Mouse (Mus musculus) neural tube, embryonic 15.5 days (tissue): Measurements from ENCODE around the gene Gnl1. TPM values are rescaled to one million over a fixed set of nuclear protein-coding genes. Genes with fewer than 3 reads are reported as not detected.

ENCODE experiments used
- ATAC-seq: fragments of 200-750 bp; cut with Nextera tagmentation; 2 replicates; pipeline ENCODE4 v1.8.0; 2017; ENCODE audit warnings: mild to moderate bottlenecking, moderate TSS enrichment, moderate library complexity; ENCODE audit not compliant: low FRiP score
- H3K27ac ChIP-seq: fragments of 300-500 bp; sonication (generic); replicated peaks from 2 replicates; pipeline ENCODE4 v1.5.1; 2015; ENCODE audit warnings: mild to moderate bottlenecking, inconsistent platforms
- H3K27me3 ChIP-seq: fragments of 300-500 bp; sonication (generic); replicated peaks from 2 replicates; pipeline ENCODE4 v1.6.1; 2015; ENCODE audit warnings: inconsistent platforms
- H3K36me3 ChIP-seq: fragments of 300-500 bp; sonication (generic); 2 replicates; pipeline ENCODE4 v1.6.1; 2015; ENCODE audit warnings: inconsistent platforms
- H3K4me1 ChIP-seq: fragments of 300-500 bp; sonication (generic); 2 replicates; pipeline ENCODE4 v1.6.1; 2015; ENCODE audit warnings: inconsistent platforms
- H3K4me2 ChIP-seq: fragments of 300-500 bp; sonication (generic); 2 replicates; pipeline ENCODE4 v1.6.1; 2015; ENCODE audit warnings: inconsistent platforms, mild to moderate bottlenecking, moderate library complexity
- H3K4me3 ChIP-seq: fragments of 300-500 bp; sonication (generic); replicated peaks from 2 replicates; pipeline ENCODE4 v1.5.1; 2015; ENCODE audit warnings: mild to moderate bottlenecking, inconsistent platforms
- H3K9ac ChIP-seq: fragments of 300-500 bp; sonication (generic); replicated peaks from 2 replicates; pipeline ENCODE4 v1.6.1; 2015; ENCODE audit warnings: mild to moderate bottlenecking, inconsistent platforms
- H3K9me3 ChIP-seq: fragments of 300-500 bp; sonication (generic); replicated peaks from 2 replicates; pipeline ENCODE4 v1.6.1; 2016; ENCODE audit warnings: inconsistent platforms
- WGBS: fragments of 180-500 bp; shearing (Covaris S2); methylation state at CpG from one replicate; pipeline ENCODE4 v1.1.7; 2015; ENCODE audit warnings: mixed read lengths; 5-methylcytosine and 5-hydroxymethylcytosine counted together
- polyA plus RNA-seq: library from polyadenylated mRNA; unstranded; fragments of >200 nt; fragmentation: Nextera tagmentation; extraction: Ambion mirVana; gene quantifications from 2 replicates; pipeline ENCODE4 v1.2.1, GENCODE M21; 2015

The Gnl1 gene
- polyA plus RNA-seq, 1 experiment from 2014 or later: 67.4 TPM

DNA sequence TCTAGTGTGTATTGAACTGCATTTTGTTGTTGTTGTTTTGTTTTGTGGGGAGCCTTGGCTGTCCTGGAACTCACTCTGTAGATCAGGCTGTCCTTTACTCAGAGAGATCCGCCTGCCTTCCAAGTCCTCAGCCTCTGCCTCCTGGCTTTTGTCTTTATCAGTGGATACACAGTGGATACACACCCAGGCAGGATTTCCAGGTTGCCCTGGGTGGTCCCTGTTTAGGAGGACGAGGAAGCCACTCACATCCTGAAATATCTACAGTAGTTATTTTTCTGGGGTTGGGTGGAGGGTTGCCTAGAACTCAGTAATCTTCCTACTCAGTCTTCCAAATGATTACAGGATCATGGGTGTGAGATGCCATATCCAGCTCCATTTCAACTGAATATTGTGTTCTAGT, 39.3 kb downstream of the Gnl1 start:
- Histone ChIP-seq H3K4me2 (no peak overlapping the region), H3K27ac (no peak overlapping the region), H3K9me3 (no peaks in the 10 kb centered on the region), H3K9ac (no peak overlapping the region), H3K36me3 (peaks cover 18% of the 10 kb centered on the region), H3K4me3 (no peak overlapping the region), H3K4me1 (peaks cover 4% of the 10 kb centered on the region; the same call in 1 of the 2 replicates), H3K27me3 (no peaks in the 10 kb centered on the region)
- ATAC-seq: no peak
- WGBS: 74% methylated on average over 2 of the region's 2 CpGs

DNA sequence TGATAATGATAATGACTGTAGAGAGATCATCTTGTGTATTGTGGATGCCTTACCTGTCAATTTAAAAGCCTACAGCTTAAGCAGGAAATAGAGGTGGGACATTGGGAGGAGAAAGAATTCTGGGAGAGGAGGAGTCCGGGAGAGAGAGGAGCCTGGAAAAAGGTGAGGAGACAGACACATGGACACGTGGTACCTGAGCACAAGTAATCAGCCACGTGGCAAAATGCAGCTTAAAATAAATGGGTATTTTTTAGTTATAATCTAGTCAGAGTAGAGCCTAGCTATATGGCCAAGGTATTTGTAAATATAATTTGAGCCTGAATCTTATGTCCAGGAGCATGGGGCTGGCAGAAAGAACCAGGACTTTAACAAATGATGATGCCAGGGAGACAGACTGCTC, 39.9 kb downstream of the Gnl1 start:
- H3K4me1 ChIP-seq: peaks cover 4% of the 10 kb centered on the region; the same call in 1 of the 2 replicates
- H3K36me3 ChIP-seq: peaks cover 13% of the 10 kb centered on the region
- 83% methylated on average over 3 of the region's 3 CpGs for WGBS
- H3K27ac ChIP-seq: no peak overlapping the region
- H3K4me2 ChIP-seq: no peak overlapping the region
- no peak overlapping the region for H3K9ac ChIP-seq
- H3K9me3 ChIP-seq: no peaks in the 10 kb centered on the region
- H3K27me3 ChIP-seq: no peaks in the 10 kb centered on the region
- no peak overlapping the region for H3K4me3 ChIP-seq
- ATAC-seq: no peak

DNA sequence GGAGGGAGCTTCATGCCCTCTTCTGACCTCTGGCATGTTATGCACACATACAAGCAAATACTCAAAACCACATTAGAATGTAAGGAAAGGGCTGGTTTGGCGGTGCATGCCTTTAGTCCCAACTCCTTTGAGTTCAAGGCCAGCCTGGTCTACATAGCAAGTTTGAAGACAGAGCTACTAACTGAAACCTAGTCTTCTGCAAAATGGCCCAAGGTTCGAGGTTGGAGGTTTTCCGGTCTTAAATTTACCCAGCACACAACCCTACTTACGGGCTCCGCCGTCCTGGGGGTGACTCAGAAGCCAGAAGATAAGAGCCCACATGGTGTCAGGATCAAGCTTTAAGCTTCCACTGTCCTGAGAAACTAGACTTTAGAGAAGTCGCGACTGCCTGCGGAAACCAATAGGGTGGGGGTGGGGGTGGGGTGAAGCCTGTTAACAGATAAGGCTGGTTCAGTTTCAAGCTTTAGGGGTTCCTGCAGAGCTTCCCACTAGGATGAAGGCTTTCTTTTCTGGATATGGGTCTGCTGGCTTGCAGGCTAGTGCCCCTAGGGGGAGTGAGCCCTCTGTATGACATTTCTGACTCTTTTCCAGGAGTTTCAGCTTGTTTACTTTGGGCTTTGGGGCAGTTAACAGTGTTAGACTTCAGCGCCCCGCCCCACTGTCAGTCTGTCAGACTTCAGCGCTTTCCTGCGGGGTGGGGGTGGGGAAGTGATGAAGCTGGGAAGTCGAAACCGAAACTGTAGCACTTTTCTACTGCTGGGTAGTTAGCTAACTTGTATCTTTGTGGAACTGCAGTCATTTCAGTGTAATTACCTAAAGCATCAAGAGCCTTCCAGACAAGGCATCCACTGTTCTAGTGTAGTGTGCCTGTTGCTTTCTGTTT, 40.8 kb downstream of the Gnl1 start, which contains the start of gene H2-T24:
Gene H2-T24, minus strand, starts transcription at position 370 of the 883 bp plus-strand sequence.
- ATAC-seq: no peak
- Histone ChIP-seq H3K9ac (no peak within 1 kb of the TSS), H3K27ac (no peak within 1 kb of the TSS), H3K4me2 (peak within 1 kb of the TSS; percentile 23), H3K4me3 (no peak within 1 kb of the TSS), H3K4me1 (peaks cover 4% of the 10 kb centered on the region; the same call in 1 of the 2 replicates), H3K9me3 (no peaks in the 10 kb centered on the region), H3K36me3 (peaks cover 4% of the 10 kb centered on the region; the same call in 1 of the 2 replicates), H3K27me3 (no peaks in the 10 kb centered on the region)
- WGBS: 45% methylated on average over 15 of the region's 15 CpGs

DNA sequence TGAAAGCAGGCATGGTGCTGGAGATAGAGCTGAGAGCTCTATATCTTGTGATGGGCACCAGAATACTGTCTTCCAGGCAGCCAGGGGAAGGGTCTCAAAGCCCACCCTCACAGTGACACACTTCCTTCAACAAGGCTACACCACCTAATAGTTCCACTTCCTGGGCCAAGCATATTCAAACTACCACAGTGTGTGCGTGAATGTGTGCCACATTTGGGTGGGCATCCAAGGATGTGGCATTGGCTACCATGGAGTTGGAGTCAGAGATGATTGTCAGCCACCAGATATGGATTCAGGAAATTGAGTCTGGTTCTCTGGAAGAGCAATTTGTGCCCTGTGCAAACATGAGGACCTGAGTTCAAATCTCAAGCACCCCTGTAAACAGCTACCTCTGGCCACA, 41.7 kb downstream of the Gnl1 start:
- Histone ChIP-seq H3K36me3 (0 out of 2 replicates have a peak, but pooled peaks cover 3% of the 10 kb centered on the region), H3K27ac (no peak overlapping the region), H3K4me3 (no peak overlapping the region), H3K27me3 (no peaks in the 10 kb centered on the region), H3K4me1 (peaks cover 4% of the 10 kb centered on the region; the same call in 1 of the 2 replicates), H3K4me2 (no peak overlapping the region; the same call in 1 of the 2 replicates), H3K9me3 (no peaks in the 10 kb centered on the region), H3K9ac (no peak overlapping the region)
- no peak for ATAC-seq
- WGBS: 97% methylated on average over 1 of the region's 1 CpGs

DNA sequence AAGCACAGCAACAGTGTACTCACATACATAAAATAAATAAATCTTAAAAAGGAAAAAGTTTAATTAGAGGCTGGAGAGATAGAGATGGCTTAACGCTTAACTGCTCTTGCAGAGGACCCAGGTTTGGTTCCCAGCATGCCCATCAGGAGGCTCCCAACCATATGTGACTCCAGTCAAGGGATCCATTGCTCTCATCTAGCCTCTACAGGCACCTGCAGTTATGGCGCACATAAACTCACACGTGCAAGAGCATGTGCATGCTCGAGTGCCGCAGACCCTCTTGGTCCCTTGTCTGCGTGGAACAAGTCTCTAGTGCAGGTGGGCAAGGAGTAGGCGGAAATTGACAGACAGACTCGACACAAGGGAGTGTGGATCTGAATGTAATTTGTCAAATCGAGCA, 42.4 kb downstream of the Gnl1 start:
- Histone ChIP-seq H3K4me2 (no peak overlapping the region), H3K36me3 (0 out of 2 replicates have a peak, but pooled peaks cover under 1% of the 10 kb centered on the region), H3K27me3 (no peaks in the 10 kb centered on the region), H3K9ac (no peak overlapping the region), H3K9me3 (no peaks in the 10 kb centered on the region), H3K27ac (no peak overlapping the region), H3K4me3 (no peak overlapping the region), H3K4me1 (peaks cover 4% of the 10 kb centered on the region; the same call in 1 of the 2 replicates)
- ATAC-seq: no peak
- 89% methylated on average over 9 of the region's 9 CpGs for WGBS

DNA sequence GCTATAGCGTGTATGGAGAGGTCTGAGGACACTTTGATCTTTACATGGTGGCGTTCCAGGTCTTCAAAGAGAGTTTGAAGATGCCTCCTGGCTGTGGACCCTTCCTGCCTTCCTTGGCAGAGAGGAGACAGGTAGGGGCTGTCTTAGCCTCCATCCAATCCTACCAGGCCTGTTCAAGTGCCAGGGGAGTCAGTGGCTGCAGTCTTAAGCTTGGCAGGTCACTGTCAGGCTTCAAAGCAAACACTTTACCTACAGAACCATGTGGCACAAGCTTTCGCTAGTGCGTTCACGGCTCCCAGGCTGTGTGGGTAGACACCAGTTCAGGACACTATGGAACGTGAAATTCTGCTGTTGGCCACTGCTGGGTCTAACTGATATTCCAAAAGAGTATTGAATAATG, 43.3 kb downstream of the Gnl1 start:
- Histone ChIP-seq H3K4me3 (no peak overlapping the region), H3K27me3 (no peaks in the 10 kb centered on the region), H3K27ac (no peak overlapping the region), H3K4me2 (no peak overlapping the region), H3K9ac (no peak overlapping the region), H3K36me3 (no peaks in the 10 kb centered on the region), H3K9me3 (no peaks in the 10 kb centered on the region), H3K4me1 (peaks cover 4% of the 10 kb centered on the region; the same call in 1 of the 2 replicates)
- 93% methylated on average over 6 of the region's 6 CpGs for WGBS
- no peak for ATAC-seq

DNA sequence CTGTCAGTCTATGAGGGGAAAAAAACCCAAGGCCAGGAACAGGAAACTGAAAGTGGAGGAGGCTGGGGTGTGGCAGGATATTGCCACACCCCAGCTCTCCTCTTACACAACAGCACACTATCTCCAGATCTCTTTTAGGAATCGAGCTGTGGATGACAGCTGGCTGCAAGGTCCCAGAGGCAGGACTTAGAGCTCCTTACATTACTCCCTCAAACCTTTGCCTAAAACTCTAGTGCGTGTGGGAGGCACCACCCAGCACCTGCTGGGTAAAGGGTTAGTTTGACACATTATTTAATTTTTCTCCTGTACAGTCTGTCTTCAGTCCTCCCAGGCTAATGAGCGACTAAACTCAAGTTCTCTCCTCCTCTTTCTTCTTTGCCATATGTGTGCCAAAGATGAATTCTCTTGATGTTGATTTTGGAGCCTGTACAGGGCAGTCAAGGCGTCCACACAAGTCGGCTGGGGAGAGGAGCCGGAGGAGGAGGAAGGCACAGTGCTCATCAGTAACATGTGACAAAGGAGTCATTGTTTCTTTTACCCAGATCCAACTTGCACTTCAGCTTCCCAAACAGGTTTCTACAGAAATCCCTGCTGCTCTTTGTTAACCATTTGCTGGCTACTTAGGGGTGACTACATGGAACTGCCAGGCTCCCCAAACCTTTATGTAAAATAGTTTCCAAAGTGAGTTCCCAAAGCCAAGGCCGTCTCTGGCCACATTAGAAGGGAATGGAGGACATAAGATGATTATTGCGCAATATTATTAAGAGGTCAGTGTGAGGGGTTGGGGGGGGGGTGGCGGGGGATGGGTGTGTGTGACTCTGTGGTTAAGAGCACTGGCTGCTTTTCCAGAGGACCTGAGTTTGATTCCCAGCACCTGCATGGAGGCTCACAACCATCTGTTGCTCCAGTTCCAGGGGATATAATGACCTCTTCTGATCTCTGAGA, 44.3 kb downstream of the Gnl1 start:
- H3K27ac ChIP-seq: no peak overlapping the region
- H3K4me1 ChIP-seq: peaks cover 4% of the 10 kb centered on the region; the same call in 1 of the 2 replicates
- no peaks in the 10 kb centered on the region for H3K27me3 ChIP-seq
- no peaks in the 10 kb centered on the region for H3K9me3 ChIP-seq
- ATAC-seq: no peak
- H3K4me2 ChIP-seq: no peak overlapping the region
- WGBS: 65% methylated on average over 9 of the region's 9 CpGs
- no peak overlapping the region for H3K4me3 ChIP-seq
- H3K36me3 ChIP-seq: no peaks in the 10 kb centered on the region
- H3K9ac ChIP-seq: no peak overlapping the region

DNA sequence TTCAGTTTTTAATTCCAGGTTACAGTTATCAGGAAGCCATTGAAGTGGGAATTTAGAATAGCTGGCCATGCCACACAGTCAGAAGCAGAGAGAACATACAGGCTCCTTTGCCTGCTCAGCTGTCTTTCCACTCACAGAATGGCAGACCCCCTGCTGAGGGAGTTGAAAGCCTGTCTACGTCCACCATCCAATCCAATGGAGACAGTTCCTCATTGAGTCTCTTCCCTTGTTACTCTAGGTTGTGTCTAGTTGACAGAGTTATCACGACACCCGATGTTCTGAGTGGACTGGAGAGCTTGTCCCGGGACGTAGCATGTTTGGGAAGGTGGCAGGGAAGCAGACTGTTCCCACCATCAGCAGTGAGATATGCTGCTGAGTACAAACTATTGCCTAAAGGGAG, 45.5 kb downstream of the Gnl1 start:
- H3K27me3 ChIP-seq: no peaks in the 10 kb centered on the region
- no peak overlapping the region for H3K4me3 ChIP-seq
- peaks cover 4% of the 10 kb centered on the region; the same call in 1 of the 2 replicates for H3K4me1 ChIP-seq
- no peak overlapping the region for H3K4me2 ChIP-seq
- no peaks in the 10 kb centered on the region for H3K9me3 ChIP-seq
- H3K27ac ChIP-seq: no peak overlapping the region
- ATAC-seq: no peak
- 60% methylated on average over 5 of the region's 5 CpGs for WGBS
- no peak overlapping the region for H3K9ac ChIP-seq
- H3K36me3 ChIP-seq: no peaks in the 10 kb centered on the region

DNA sequence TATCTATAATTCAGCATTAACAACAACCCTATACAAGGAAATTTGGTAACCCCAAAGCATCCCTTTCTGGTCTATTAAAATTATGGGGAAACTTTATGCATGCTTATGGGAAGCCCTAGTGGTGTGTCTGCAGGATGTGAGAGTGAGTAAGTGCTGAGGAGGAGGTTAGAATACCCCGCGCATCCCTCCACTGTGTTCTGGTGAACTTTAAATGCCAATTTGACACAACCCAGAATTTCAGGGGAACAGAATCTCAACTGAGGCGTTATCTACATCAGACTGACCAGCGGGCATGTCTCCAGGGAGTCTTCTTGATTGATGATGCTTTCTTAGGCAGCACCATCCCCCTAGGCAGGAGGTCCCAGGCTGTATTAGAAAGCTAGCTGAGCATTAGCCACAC, 46.2 kb downstream of the Gnl1 start:
- Histone ChIP-seq H3K27ac (no peak overlapping the region), H3K27me3 (no peaks in the 10 kb centered on the region), H3K9ac (no peak overlapping the region), H3K4me3 (no peak overlapping the region), H3K4me1 (peaks cover 4% of the 10 kb centered on the region; the same call in 1 of the 2 replicates), H3K4me2 (no peak overlapping the region), H3K9me3 (no peaks in the 10 kb centered on the region), H3K36me3 (no peaks in the 10 kb centered on the region)
- ATAC-seq: no peak
- 60% methylated on average over 4 of the region's 4 CpGs for WGBS

DNA sequence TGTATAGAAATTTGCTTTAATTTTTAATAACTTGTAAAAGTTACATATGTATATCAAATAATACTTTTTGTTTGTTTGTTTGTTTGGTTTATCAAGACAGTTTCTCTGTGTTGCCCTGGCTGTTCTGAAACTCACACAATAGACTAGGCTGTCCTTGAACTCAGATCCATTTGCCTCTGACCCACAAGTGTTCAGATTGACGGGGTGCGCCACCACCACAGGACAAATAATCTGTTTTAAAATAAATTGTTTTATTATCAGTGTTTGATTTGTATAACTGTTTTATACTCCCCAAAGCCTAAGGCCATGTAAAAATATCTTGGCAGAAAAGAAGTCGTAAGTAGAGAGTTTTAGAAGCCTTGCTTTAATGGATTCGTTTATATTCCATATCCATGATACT, 48.0 kb downstream of the Gnl1 start:
- H3K9ac ChIP-seq: no peak overlapping the region
- ATAC-seq: no peak

DNA sequence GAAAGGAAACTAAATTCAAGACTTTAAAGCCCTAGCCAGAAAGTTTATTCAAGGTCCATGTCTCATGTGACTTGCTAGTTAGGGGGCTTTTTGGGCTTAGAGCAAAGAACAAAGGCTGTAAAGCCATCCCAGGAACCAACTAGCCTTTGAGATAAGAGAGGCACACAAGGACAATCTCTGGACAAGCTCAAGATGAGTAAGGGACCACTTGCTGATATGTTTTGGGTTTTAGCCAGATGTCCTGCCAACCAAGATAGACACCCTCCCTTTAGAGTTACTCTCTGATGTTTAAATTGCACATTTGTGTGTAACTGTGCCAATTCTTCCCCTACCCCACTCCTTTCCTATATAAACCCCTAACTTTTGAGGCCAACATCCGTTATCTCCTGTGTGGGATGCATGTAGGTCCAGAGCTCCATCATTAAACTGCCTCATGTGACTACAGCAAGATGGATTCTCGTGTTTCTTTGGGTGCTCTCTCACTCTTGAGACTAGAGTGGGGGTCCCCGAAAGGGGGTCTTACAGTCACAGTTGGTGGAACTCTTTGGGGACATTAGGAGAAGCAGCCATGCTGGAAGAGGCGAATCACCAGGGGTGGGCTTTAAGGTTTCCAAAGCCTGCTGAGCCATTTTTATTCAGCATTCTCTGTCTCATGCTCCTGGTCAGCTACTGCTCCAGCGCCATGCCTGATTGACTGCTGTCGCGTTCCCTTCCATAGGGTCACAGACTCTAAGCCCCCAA, 49.4 kb downstream of the Gnl1 start:
- H3K4me1 ChIP-seq: peaks cover 14% of the 10 kb centered on the region
- WGBS: 89% methylated on average over 7 of the region's 7 CpGs

More for the DNA sequence above, 48.0 kb downstream of the Gnl1 start:
- H3K36me3 ChIP-seq: no peaks in the 10 kb centered on the region
- peaks cover 16% of the 10 kb centered on the region for H3K4me1 ChIP-seq
- WGBS: 94% methylated on average over 4 of the region's 4 CpGs
- no peaks in the 10 kb centered on the region for H3K27me3 ChIP-seq
- no peak overlapping the region for H3K27ac ChIP-seq
- H3K4me2 ChIP-seq: no peak overlapping the region
- no peak overlapping the region for H3K4me3 ChIP-seq
- no peaks in the 10 kb centered on the region for H3K9me3 ChIP-seq

More for the DNA sequence above, 49.4 kb downstream of the Gnl1 start:
- no peaks in the 10 kb centered on the region for H3K27me3 ChIP-seq
- H3K4me2 ChIP-seq: no peak overlapping the region
- H3K4me3 ChIP-seq: no peak overlapping the region
- H3K36me3 ChIP-seq: no peaks in the 10 kb centered on the region
- ATAC-seq: no peak
- no peak overlapping the region for H3K9ac ChIP-seq
- no peak overlapping the region for H3K27ac ChIP-seq
- no peaks in the 10 kb centered on the region for H3K9me3 ChIP-seq
